Mouse (Mus musculus): ENCODE data around the gene Traf1. TPM values are rescaled to one million over a fixed set of nuclear protein-coding genes. Genes with fewer than 3 reads are reported as not detected.
A peak's percentile ranks its signal among the peaks of the same experiment; 100 is the strongest.

The Traf1 gene
- polyA plus RNA-seq, 1 experiment from 2014 or later: 0.34 TPM

GRCm38 (mm10) chr2:34911871-34912270 lies 49.7 kb downstream of the Traf1 start:
- H3K4me2 ChIP-seq: no peak overlapping the region
- WGBS: 84% methylated on average over 5 of the region's 5 CpGs
- ATAC-seq (ENCODE audit: low FRiP score): no peak

GRCm38 (mm10) chr2:34909719-34910118 lies 51.9 kb downstream of the Traf1 start:
- H3K9ac ChIP-seq (ENCODE audit: low read length): no peak overlapping the region
- WGBS: 92% methylated on average over 4 of the region's 4 CpGs
- H3K4me2 ChIP-seq: no peak overlapping the region
- H3K4me1 ChIP-seq (ENCODE audit: control insufficient read depth, insufficient read depth, low read length): peaks cover 6% of the 10 kb centered on the region
- H3K4me3 ChIP-seq (ENCODE audit: low read depth, low read length): no peak overlapping the region
- H3K9me3 ChIP-seq (ENCODE audit: control insufficient read depth, low read length): no peaks in the 10 kb centered on the region
- DNase-seq (ENCODE audit: low spot score, missing footprints) (peak; percentile 45), ATAC-seq (ENCODE audit: low FRiP score) (no peak)
- H3K36me3 ChIP-seq (ENCODE audit: control insufficient read depth, insufficient read depth, low read length): no peaks in the 10 kb centered on the region
- peaks cover 23% of the 10 kb centered on the region for H3K27me3 ChIP-seq (ENCODE audit: control insufficient read depth, insufficient read depth, low read length)
- H3K27ac ChIP-seq (ENCODE audit: low read depth, low read length): no peak overlapping the region

More at GRCm38 (mm10) chr2:34911871-34912270, 49.7 kb downstream of the Traf1 start:
- no peaks in the 10 kb centered on the region for H3K36me3 ChIP-seq (ENCODE audit: control insufficient read depth, insufficient read depth, low read length)
- no peaks in the 10 kb centered on the region for H3K9me3 ChIP-seq (ENCODE audit: control insufficient read depth, low read length)
- H3K9ac ChIP-seq (ENCODE audit: low read length): no peak overlapping the region
- H3K4me3 ChIP-seq (ENCODE audit: low read depth, low read length): no peak overlapping the region
- peaks cover 23% of the 10 kb centered on the region for H3K27me3 ChIP-seq (ENCODE audit: control insufficient read depth, insufficient read depth, low read length)
- no peak overlapping the region for H3K27ac ChIP-seq (ENCODE audit: low read depth, low read length)
- H3K4me1 ChIP-seq (ENCODE audit: control insufficient read depth, insufficient read depth, low read length): peaks cover 6% of the 10 kb centered on the region
- DNase-seq (ENCODE audit: low spot score, missing footprints): peak; percentile 56

- Histone ChIP-seq H3K36me3 (ENCODE audit: control insufficient read depth, insufficient read depth, low read length) (no peaks in the 10 kb centered on the region), H3K4me2 (no peak overlapping the region), H3K27me3 (ENCODE audit: control insufficient read depth, insufficient read depth, low read length) (peaks cover 3% of the 10 kb centered on the region), H3K4me3 (ENCODE audit: low read depth, low read length) (no peak overlapping the region), H3K9ac (ENCODE audit: low read length) (no peak overlapping the region), H3K9me3 (ENCODE audit: control insufficient read depth, low read length) (no peaks in the 10 kb centered on the region), H3K4me1 (ENCODE audit: control insufficient read depth, insufficient read depth, low read length) (no peaks in the 10 kb centered on the region; the same call in 1 of the 2 replicates), H3K27ac (ENCODE audit: low read depth, low read length) (no peak overlapping the region)
- ATAC-seq (ENCODE audit: low FRiP score) (no peak), DNase-seq (ENCODE audit: low spot score, missing footprints) (peak; percentile 80)
- 51% methylated on average over 12 of the region's 12 CpGs for WGBS
Observed at GRCm38 (mm10) chr2:34906861-34907604, 54.5 kb downstream of the Traf1 start.

GRCm38 (mm10) chr2:34906426-34906825 lies 55.1 kb downstream of the Traf1 start:
- no peak overlapping the region for H3K4me2 ChIP-seq
- no peak for ATAC-seq (ENCODE audit: low FRiP score)
- 69% methylated on average over 6 of the region's 6 CpGs for WGBS
- no peaks in the 10 kb centered on the region for H3K9me3 ChIP-seq (ENCODE audit: control insufficient read depth, low read length)
- H3K27me3 ChIP-seq (ENCODE audit: control insufficient read depth, insufficient read depth, low read length): no peaks in the 10 kb centered on the region; the same call in 1 of the 2 replicates
- peak; percentile 67 for DNase-seq (ENCODE audit: low spot score, missing footprints)
- no peaks in the 10 kb centered on the region; the same call in 1 of the 2 replicates for H3K4me1 ChIP-seq (ENCODE audit: control insufficient read depth, insufficient read depth, low read length)
- H3K4me3 ChIP-seq (ENCODE audit: low read depth, low read length): no peak overlapping the region
- no peak overlapping the region for H3K9ac ChIP-seq (ENCODE audit: low read length)
- no peak overlapping the region for H3K27ac ChIP-seq (ENCODE audit: low read depth, low read length)
- H3K36me3 ChIP-seq (ENCODE audit: control insufficient read depth, insufficient read depth, low read length): no peaks in the 10 kb centered on the region

GRCm38 (mm10) chr2:34904849-34905542 lies 56.6 kb downstream of the Traf1 start:
- Histone ChIP-seq H3K4me3 (ENCODE audit: low read depth, low read length) (peak overlapping the region; percentile 23; the same call in 1 of the 2 replicates), H3K27ac (ENCODE audit: low read depth, low read length) (no peak overlapping the region), H3K9me3 (ENCODE audit: control insufficient read depth, low read length) (no peaks in the 10 kb centered on the region), H3K36me3 (ENCODE audit: control insufficient read depth, insufficient read depth, low read length) (no peaks in the 10 kb centered on the region), H3K27me3 (ENCODE audit: control insufficient read depth, insufficient read depth, low read length) (no peaks in the 10 kb centered on the region), H3K4me1 (ENCODE audit: control insufficient read depth, insufficient read depth, low read length) (no peaks in the 10 kb centered on the region; the same call in 1 of the 2 replicates), H3K4me2 (peak overlapping the region; percentile 47), H3K9ac (ENCODE audit: low read length) (no peak overlapping the region)
- ATAC-seq (ENCODE audit: low FRiP score) (peak; percentile 98), DNase-seq (ENCODE audit: low spot score, missing footprints) (peak; percentile 99)
- under 1% methylated on average over 34 of the region's 34 CpGs for WGBS

- H3K36me3 ChIP-seq (ENCODE audit: control insufficient read depth, insufficient read depth, low read length): no peaks in the 10 kb centered on the region
- no peak overlapping the region for H3K4me3 ChIP-seq (ENCODE audit: low read depth, low read length)
- ATAC-seq (ENCODE audit: low FRiP score) (no peak), DNase-seq (ENCODE audit: low spot score, missing footprints) (peak; percentile 74)
- WGBS: 85% methylated on average over 4 of the region's 4 CpGs
- H3K9ac ChIP-seq (ENCODE audit: low read length): no peak overlapping the region
- no peaks in the 10 kb centered on the region for H3K9me3 ChIP-seq (ENCODE audit: control insufficient read depth, low read length)
- no peak overlapping the region for H3K27ac ChIP-seq (ENCODE audit: low read depth, low read length)
- H3K4me1 ChIP-seq (ENCODE audit: control insufficient read depth, insufficient read depth, low read length): no peaks in the 10 kb centered on the region; the same call in 1 of the 2 replicates
- H3K27me3 ChIP-seq (ENCODE audit: control insufficient read depth, insufficient read depth, low read length): no peaks in the 10 kb centered on the region
- H3K4me2 ChIP-seq: no peak overlapping the region
Observed at GRCm38 (mm10) chr2:34903652-34904405, 57.7 kb downstream of the Traf1 start.

- H3K36me3 ChIP-seq (ENCODE audit: control insufficient read depth, insufficient read depth, low read length): no peaks in the 10 kb centered on the region
- H3K9ac ChIP-seq (ENCODE audit: low read length): no peak overlapping the region
- no peak overlapping the region for H3K4me2 ChIP-seq
- ATAC-seq (ENCODE audit: low FRiP score): no peak
- no peak overlapping the region for H3K4me3 ChIP-seq (ENCODE audit: low read depth, low read length)
- H3K27ac ChIP-seq (ENCODE audit: low read depth, low read length): no peak overlapping the region
- WGBS: 91% methylated on average over 7 of the region's 7 CpGs
- H3K4me1 ChIP-seq (ENCODE audit: control insufficient read depth, insufficient read depth, low read length): no peaks in the 10 kb centered on the region; the same call in 1 of the 2 replicates
- no peaks in the 10 kb centered on the region for H3K27me3 ChIP-seq (ENCODE audit: control insufficient read depth, insufficient read depth, low read length)
- peak; percentile 2 for DNase-seq (ENCODE audit: low spot score, missing footprints)
- no peaks in the 10 kb centered on the region for H3K9me3 ChIP-seq (ENCODE audit: control insufficient read depth, low read length)
Observed at GRCm38 (mm10) chr2:34903191-34903590, 58.4 kb downstream of the Traf1 start.

- no peak overlapping the region for H3K27ac ChIP-seq (ENCODE audit: low read depth, low read length)
- no peaks in the 10 kb centered on the region; the same call in 1 of the 2 replicates for H3K4me1 ChIP-seq (ENCODE audit: control insufficient read depth, insufficient read depth, low read length)
- WGBS: 89% methylated on average over 6 of the region's 6 CpGs
- H3K27me3 ChIP-seq (ENCODE audit: control insufficient read depth, insufficient read depth, low read length): no peaks in the 10 kb centered on the region
- H3K4me3 ChIP-seq (ENCODE audit: low read depth, low read length): no peak overlapping the region
- DNase-seq (ENCODE audit: low spot score, missing footprints) (peak; percentile 47), ATAC-seq (ENCODE audit: low FRiP score) (no peak)
- H3K9me3 ChIP-seq (ENCODE audit: control insufficient read depth, low read length): no peaks in the 10 kb centered on the region
- no peaks in the 10 kb centered on the region for H3K36me3 ChIP-seq (ENCODE audit: control insufficient read depth, insufficient read depth, low read length)
- no peak overlapping the region for H3K4me2 ChIP-seq
- H3K9ac ChIP-seq (ENCODE audit: low read length): no peak overlapping the region
Observed at GRCm38 (mm10) chr2:34902731-34903130, 58.8 kb downstream of the Traf1 start.

Measured in midbrain, embryonic 11.5 days (tissue).